Mouse (Mus musculus) olfactory bulb, adult 2 months (tissue): ENCODE measurements around the gene Gm20547. TPM values are rescaled to one million over a fixed set of nuclear protein-coding genes. Genes with fewer than 3 reads are reported as not detected.

Experiments used
- H3K27ac ChIP-seq: fragments of 200-500 bp; 2 replicates; pipeline ENCODE4 v1.5.1; 2012; ENCODE audit warnings: low read depth, low read length; ENCODE audit not compliant: insufficient read depth
- H3K4me1 ChIP-seq: fragments of 200-500 bp; 2 replicates; pipeline ENCODE4 v1.6.1; 2012; ENCODE audit warnings: low read length; ENCODE audit not compliant: control insufficient read depth, insufficient read depth
- H3K4me3 ChIP-seq: fragments of 200-500 bp; 2 replicates; pipeline ENCODE4 v1.5.1; 2012; ENCODE audit warnings: mild to moderate bottlenecking, low read depth, low read length, moderate library complexity; ENCODE audit not compliant: insufficient read depth
- CTCF ChIP-seq: fragments of 200-500 bp; IDR thresholded peaks from 2 replicates; pipeline ENCODE4 v1.5.1; 2012; ENCODE audit warnings: low read depth, mild to moderate bottlenecking, low read length, moderate library complexity; ENCODE audit not compliant: insufficient read depth
- POLR2A ChIP-seq: fragments of 200-500 bp; IDR thresholded peaks from 2 replicates; pipeline ENCODE4 v1.6.1; 2012; ENCODE audit warnings: mild to moderate bottlenecking, low read depth, low read length, moderate library complexity; ENCODE audit not compliant: insufficient read depth
- WGBS: fragments of 180-500 bp; shearing (Covaris S2); methylation state at CpG from one replicate; pipeline ENCODE4 v1.1.7; 2018; 5-methylcytosine and 5-hydroxymethylcytosine counted together
- polyA plus RNA-seq: library from polyadenylated mRNA; stranded (reverse); fragments of >200 nt; gene quantifications from 2 replicates; pipeline ENCODE4 v1.2.4, GENCODE M21; 2012; ENCODE audit warnings: low replicate concordance; ENCODE audit not compliant: missing spikeins, insufficient read depth, insufficient read length

The Gm20547 gene
- polyA plus RNA-seq, 1 experiment: not detected

- 85% methylated on average over 5 of the region's 5 CpGs for WGBS
- Histone ChIP-seq H3K4me3 (no peak overlapping the region), H3K27ac (no peak overlapping the region), H3K4me1 (no peaks in the 10 kb centered on the region)
- TF ChIP-seq POLR2A (no peak), CTCF (no peak)
Measured at GRCm38 (mm10) chr17:34887942-34888341, 6.1 kb upstream of the Gm20547 start.

GRCm38 (mm10) chr17:34885615-34886014 lies 3.8 kb upstream of the Gm20547 start:
- WGBS: 91% methylated on average over 3 of the region's 3 CpGs

GRCm38 (mm10) chr17:34884704-34885103 lies 2.9 kb upstream of the Gm20547 start:
- no peak for TF ChIP-seq POLR2A
- H3K4me3 ChIP-seq: no peak overlapping the region
- WGBS: 92% methylated on average over 6 of the region's 6 CpGs
- H3K4me1 ChIP-seq: no peaks in the 10 kb centered on the region
- H3K27ac ChIP-seq: no peak overlapping the region

More at GRCm38 (mm10) chr17:34885615-34886014, 3.8 kb upstream of the Gm20547 start:
- Histone ChIP-seq H3K27ac (no peak overlapping the region), H3K4me3 (no peak overlapping the region), H3K4me1 (no peaks in the 10 kb centered on the region)
- TF ChIP-seq CTCF: no peak
- TF ChIP-seq POLR2A: no peak

- Histone ChIP-seq H3K27ac (no peak overlapping the region), H3K4me1 (no peaks in the 10 kb centered on the region), H3K4me3 (no peak overlapping the region)
- TF ChIP-seq POLR2A (no peak), CTCF (no peak)
- WGBS: 54% methylated on average over 3 of the region's 3 CpGs
Measured at GRCm38 (mm10) chr17:34883332-34883731, 1.5 kb upstream of the Gm20547 start.

- Histone ChIP-seq H3K4me1 (no peaks in the 10 kb centered on the region), H3K27ac (no peak overlapping the region), H3K4me3 (no peak overlapping the region)
- TF ChIP-seq CTCF (no peak), POLR2A (no peak)
Measured at GRCm38 (mm10) chr17:34881166-34881565, 676 bp downstream of the Gm20547 start.

GRCm38 (mm10) chr17:34879336-34879879 lies 2.4 kb downstream of the Gm20547 start, which contains the start of gene Zbtb12:
Zbtb12 (plus strand) TSS chr17:34879483.
- no peak for TF ChIP-seq POLR2A
- no peak for TF ChIP-seq CTCF
- H3K27ac ChIP-seq: no peak within 1 kb of the TSS
- H3K4me3 ChIP-seq: no peak within 1 kb of the TSS
- WGBS: 65% methylated on average over 11 of the region's 11 CpGs
- H3K4me1 ChIP-seq: no peaks in the 10 kb centered on the region

GRCm38 (mm10) chr17:34874321-34874720 lies 7.5 kb downstream of the Gm20547 start:
- 90% methylated on average over 6 of the region's 6 CpGs for WGBS
- no peaks in the 10 kb centered on the region for H3K4me1 ChIP-seq
- no peak overlapping the region for H3K27ac ChIP-seq
- no peak for TF ChIP-seq CTCF
- TF ChIP-seq POLR2A: no peak
- no peak overlapping the region for H3K4me3 ChIP-seq

- TF ChIP-seq POLR2A (no peak), CTCF (no peak)
- Histone ChIP-seq H3K4me3 (no peak overlapping the region), H3K4me1 (no peaks in the 10 kb centered on the region), H3K27ac (no peak overlapping the region)
- WGBS: 67% methylated on average over 7 of the region's 7 CpGs
Measured at GRCm38 (mm10) chr17:34865981-34866380, 15.9 kb downstream of the Gm20547 start.

GRCm38 (mm10) chr17:34862416-34863081 lies 19.3 kb downstream of the Gm20547 start, which contains the start of gene Cfb:
Cfb (minus strand) TSS chr17:34862518.
- no peaks in the 10 kb centered on the region for H3K4me1 ChIP-seq
- no peak for TF ChIP-seq POLR2A
- TF ChIP-seq CTCF: no peak
- no peak within 1 kb of the TSS for H3K4me3 ChIP-seq
- no peak within 1 kb of the TSS for H3K27ac ChIP-seq
- WGBS: 66% methylated on average over 8 of the region's 8 CpGs
